Comparison of ENCODE assay signal across 12 mouse cellular contexts in the genomic region with DNA sequence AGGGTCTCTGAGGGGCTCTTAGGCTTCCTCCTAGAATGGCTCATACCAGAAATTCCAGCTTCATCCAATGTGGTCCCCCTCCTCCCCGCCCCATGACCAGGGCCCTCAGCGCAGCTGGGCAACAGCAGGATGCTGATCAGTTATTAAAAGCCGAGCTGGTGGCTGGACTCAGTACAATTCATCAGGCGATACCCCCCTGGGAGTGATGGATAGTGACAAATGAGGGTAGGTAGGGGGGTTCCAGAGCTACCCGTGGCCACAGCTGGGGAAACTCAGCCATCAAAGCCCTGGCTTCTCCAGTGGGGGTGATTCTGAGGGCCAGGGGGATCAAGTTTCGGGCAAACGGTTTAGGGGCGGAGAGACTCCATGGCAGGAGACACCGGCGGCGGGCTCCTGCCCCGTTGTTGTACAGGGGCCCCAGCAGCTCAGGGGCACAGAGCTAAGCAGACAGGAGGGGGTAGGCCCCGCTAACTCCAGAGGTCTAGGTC. TPM values are rescaled to one million over a fixed set of nuclear protein-coding genes. Genes with fewer than 3 reads are reported as not detected.
DNase-seq lines count a peak whose midpoint lies in the region; ATAC-seq and TF ChIP-seq lines count a peak whose summit lies in the region.
"Had no signal": no experiment of that assay in that cellular context is flagged by ENCODE, and none has a peak within 500 bp of the region (broad histone marks: within the 10 kb centered on the region; RNA-seq: fewer than 3 reads in every experiment).

No protein-coding gene starts in this region.

- no peak for DNase-seq in kidney, adult 9 months
- DNase-seq in embryo, embryonic 11 days: peak; percentile 87
- peak; percentile 79 for DNase-seq in embryonic facial prominence, embryonic 14.5 days (ENCODE audit: low spot score)
- peak; percentile 82 for DNase-seq in neural tube, embryonic 10.5 days (ENCODE audit: extremely low spot score, low spot score)
- DNase-seq in cerebellum, adult 2 months: no peak
- DNase-seq in gastrocnemius, postnatal 4 days (ENCODE audit: low spot score in 2 of 2): no peak
- DNase-seq: liver, embryonic 13.5 days; thymus, postnatal 25 days had no signal

- H3K9ac ChIP-seq in kidney, embryonic 14.5 days (ENCODE audit: low read depth, low read length): peak overlapping the region; percentile 40; the same call in 1 of the 2 replicates
- H3K9ac ChIP-seq in embryonic facial prominence, embryonic 14.5 days (ENCODE audit: low read depth, low read length): peak overlapping the region; percentile 41; the same call in 1 of the 2 replicates
- H3K9ac ChIP-seq: liver, embryonic 13.5 days had no signal

- H3K4me3 ChIP-seq in kidney, embryonic 14.5 days (ENCODE audit: low read length): peak overlapping the region; percentile 8
- H3K4me3 ChIP-seq in embryonic facial prominence, embryonic 14.5 days (ENCODE audit: low read depth, low read length): no peak overlapping the region
- H3K4me3 ChIP-seq in cerebellum, adult 2 months (replicated peaks; ENCODE audit: insufficient read depth, low read depth, low read length): no peak overlapping the region
- H3K4me3 ChIP-seq: liver, embryonic 13.5 days had no signal

- TF ChIP-seq CTCF in cerebellum, adult 2 months (IDR thresholded peaks at IDR 0.05; ENCODE audit: borderline replicate concordance, insufficient read depth, low read depth, low read length): no peak

- no peaks in the 10 kb centered on the region for H3K27me3 ChIP-seq in kidney, embryonic 14.5 days (ENCODE audit: control insufficient read depth, insufficient read depth, low read length)
- H3K27me3 ChIP-seq in embryonic facial prominence, embryonic 14.5 days (replicated peaks; ENCODE audit: control insufficient read depth, insufficient read depth, low read length): no peaks in the 10 kb centered on the region
- H3K27me3 ChIP-seq in cerebellum, adult 2 months (ENCODE audit: control insufficient read depth, insufficient read depth, low read length): no peaks in the 10 kb centered on the region

- no peak for TF ChIP-seq POLR2A in cerebellum, adult 2 months (IDR thresholded peaks at IDR 0.05; ENCODE audit: borderline replicate concordance, insufficient read depth, low read length)

- peak; percentile 61 for ATAC-seq in kidney, embryonic 14.5 days (ENCODE audit: low FRiP score, low TSS enrichment)
- ATAC-seq in embryonic facial prominence, embryonic 14.5 days (ENCODE audit: low read depth): peak; percentile 65

- peaks cover 54% of the 10 kb centered on the region for H3K4me1 ChIP-seq in kidney, embryonic 14.5 days (ENCODE audit: control insufficient read depth, insufficient read depth, low read length)
- H3K4me1 ChIP-seq in embryonic facial prominence, embryonic 14.5 days (ENCODE audit: control insufficient read depth, insufficient read depth, low read length): peaks cover 50% of the 10 kb centered on the region
- no peaks in the 10 kb centered on the region for H3K4me1 ChIP-seq in cerebellum, adult 2 months (ENCODE audit: control insufficient read depth, insufficient read depth, low read length)
- H3K4me1 ChIP-seq: liver, embryonic 13.5 days had no signal

- H3K36me3 ChIP-seq in kidney, embryonic 14.5 days (ENCODE audit: control insufficient read depth, insufficient read depth, low read length): no peaks in the 10 kb centered on the region
- H3K36me3 ChIP-seq in embryonic facial prominence, embryonic 14.5 days (ENCODE audit: control insufficient read depth, insufficient read depth, low read length): no peaks in the 10 kb centered on the region
- H3K36me3 ChIP-seq: liver, embryonic 13.5 days had no signal

- H3K27ac ChIP-seq in kidney, embryonic 14.5 days (ENCODE audit: low read depth, low read length): peak overlapping the region; percentile 68
- H3K27ac ChIP-seq in embryonic facial prominence, embryonic 14.5 days (replicated peaks; ENCODE audit: low read depth, low read length): peak overlapping the region; percentile 74
- H3K27ac ChIP-seq in cerebellum, adult 2 months (ENCODE audit: insufficient read depth, low read length): no peak overlapping the region
- H3K27ac ChIP-seq: liver, embryonic 13.5 days had no signal

- WGBS in kidney, embryonic 14.5 days: 5% methylated on average over 13 of the region's 13 CpGs
- 2% methylated on average over 10 of the region's 13 CpGs for WGBS in embryonic facial prominence, embryonic 14.5 days
- WGBS in cerebellum, adult 2 months: 62% methylated on average over 13 of the region's 13 CpGs

- H3K9me3 ChIP-seq in kidney, embryonic 14.5 days (ENCODE audit: control insufficient read depth, low read length): no peaks in the 10 kb centered on the region
- no peaks in the 10 kb centered on the region for H3K9me3 ChIP-seq in embryonic facial prominence, embryonic 14.5 days (ENCODE audit: control insufficient read depth, low read length)
- H3K9me3 ChIP-seq: liver, embryonic 13.5 days had no signal

- peak overlapping the region; percentile 27 for H3K4me2 ChIP-seq in kidney, embryonic 14.5 days (replicated peaks; ENCODE audit: low read depth, low read length)
- peak overlapping the region; percentile 18; the same call in 1 of the 2 replicates for H3K4me2 ChIP-seq in embryonic facial prominence, embryonic 14.5 days (ENCODE audit: low read depth, low read length)
- H3K4me2 ChIP-seq: liver, embryonic 13.5 days had no signal

RNA-seq across cellular contexts. Expression of a gene that starts 10.3 kb away (rescaled TPM):
- polyA plus RNA-seq in kidney, embryonic 14.5 days (2014; fragmentation: Nextera tagmentation; extraction: Ambion mirVana): 0.09 and 0.57 TPM in 2 replicates
- polyA plus RNA-seq in embryonic facial prominence, embryonic 14.5 days (2014; fragmentation: Nextera tagmentation; extraction: Ambion mirVana): 0.25 and 0.54 TPM in 2 replicates
- 0.59 and 1.1 TPM in 2 replicates for polyA plus RNA-seq in cerebellum, adult 2 months (2012; rRNA removed)
- total RNA-seq in gastrocnemius, postnatal 4 days (2021): not detected
- total RNA-seq: megakaryocyte-erythroid progenitor cell, adult 5-6 weeks; MEL had no signal
- polyA plus RNA-seq: heart, postnatal 0 days; liver, embryonic 13.5 days had no signal

Comparison
In these comparisons a context has a peak if more than half of its experiments do, and no peak if none do; other contexts are left out.
1. DNase-seq: peak in embryo, embryonic 11 days (single experiment), embryonic facial prominence, embryonic 14.5 days (single experiment) and neural tube, embryonic 10.5 days (single experiment); none in kidney, adult 9 months (single experiment), cerebellum, adult 2 months (0 of 2) and gastrocnemius, postnatal 4 days (0 of 2).